Mouse (Mus musculus) olfactory bulb, adult 2 months (tissue): ENCODE data around the gene Tnip2. TPM values are rescaled to one million over a fixed set of nuclear protein-coding genes. Genes with fewer than 3 reads are reported as not detected.

ENCODE experiments used
- H3K27ac ChIP-seq: fragments of 200-500 bp; 2 replicates; pipeline ENCODE4 v1.5.1; 2012; ENCODE audit warnings: low read depth, low read length; ENCODE audit not compliant: insufficient read depth
- H3K4me1 ChIP-seq: fragments of 200-500 bp; 2 replicates; pipeline ENCODE4 v1.6.1; 2012; ENCODE audit warnings: low read length; ENCODE audit not compliant: control insufficient read depth, insufficient read depth
- H3K4me3 ChIP-seq: fragments of 200-500 bp; 2 replicates; pipeline ENCODE4 v1.5.1; 2012; ENCODE audit warnings: mild to moderate bottlenecking, low read depth, low read length, moderate library complexity; ENCODE audit not compliant: insufficient read depth
- CTCF ChIP-seq: fragments of 200-500 bp; IDR thresholded peaks from 2 replicates; pipeline ENCODE4 v1.5.1; 2012; ENCODE audit warnings: low read depth, mild to moderate bottlenecking, low read length, moderate library complexity; ENCODE audit not compliant: insufficient read depth
- POLR2A ChIP-seq: fragments of 200-500 bp; IDR thresholded peaks from 2 replicates; pipeline ENCODE4 v1.6.1; 2012; ENCODE audit warnings: mild to moderate bottlenecking, low read depth, low read length, moderate library complexity; ENCODE audit not compliant: insufficient read depth
- WGBS: fragments of 180-500 bp; shearing (Covaris S2); methylation state at CpG from one replicate; pipeline ENCODE4 v1.1.7; 2018; 5-methylcytosine and 5-hydroxymethylcytosine counted together
- polyA plus RNA-seq: library from polyadenylated mRNA; stranded (reverse); fragments of >200 nt; gene quantifications from 2 replicates; pipeline ENCODE4 v1.2.4, GENCODE M21; 2012; ENCODE audit warnings: low replicate concordance; ENCODE audit not compliant: missing spikeins, insufficient read depth, insufficient read length

Tnip2 gene
- polyA plus RNA-seq, 1 experiment = not detected

DNA sequence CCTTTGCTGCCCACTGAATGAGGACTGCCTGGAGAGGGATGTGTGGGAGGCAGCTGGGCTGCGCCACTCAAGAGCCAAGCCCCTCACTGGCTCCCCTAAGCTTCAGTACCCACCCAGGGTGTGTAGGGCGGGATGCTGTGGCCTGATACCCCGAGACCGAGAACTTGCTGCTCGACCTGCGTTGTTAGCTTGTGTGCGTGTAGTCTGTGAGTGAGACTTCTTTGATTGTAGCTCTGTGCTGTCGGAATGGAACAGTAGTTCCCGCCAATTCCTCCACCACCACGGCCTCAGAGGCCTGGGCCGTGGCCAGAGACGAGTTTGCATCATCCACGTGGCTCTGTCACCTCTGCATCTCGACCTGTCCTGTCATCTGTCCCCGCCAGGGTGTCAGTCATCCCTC, 28.1 kb downstream of the Tnip2 start:
- 92% methylated on average over 15 of the region's 15 CpGs for WGBS
- no peak for TF ChIP-seq CTCF
- TF ChIP-seq POLR2A = no peak

DNA sequence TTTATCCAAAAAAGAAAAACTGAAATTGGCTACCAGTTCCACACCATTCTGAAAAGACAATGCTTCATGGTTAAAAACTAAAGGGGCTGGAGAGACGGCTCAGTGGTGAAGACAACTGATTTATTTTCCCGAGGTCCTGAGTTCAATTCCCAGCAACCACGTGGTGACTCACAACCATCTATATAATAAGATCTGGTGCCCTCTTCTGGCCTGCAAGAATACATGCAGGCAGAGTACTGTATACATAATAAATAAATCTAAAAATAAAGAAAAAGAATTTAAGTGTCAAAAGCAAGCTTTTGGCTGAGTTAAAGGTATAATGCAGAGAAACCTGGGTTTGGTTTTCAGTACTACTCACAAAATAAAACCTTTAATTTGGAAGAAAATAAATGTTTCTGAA, 32.9 kb downstream of the Tnip2 start:
- H3K4me3 ChIP-seq = no peak overlapping the region
- peaks cover 4% of the 10 kb centered on the region; the same call in 1 of the 2 replicates for H3K4me1 ChIP-seq
- no peak overlapping the region for H3K27ac ChIP-seq
- TF ChIP-seq POLR2A (no peak), CTCF (no peak)
- 83% methylated on average over 3 of the region's 3 CpGs for WGBS

More for the DNA sequence above, 28.1 kb downstream of the Tnip2 start:
- H3K4me1 ChIP-seq = peaks cover 10% of the 10 kb centered on the region
- H3K27ac ChIP-seq = no peak overlapping the region
- no peak overlapping the region for H3K4me3 ChIP-seq

DNA sequence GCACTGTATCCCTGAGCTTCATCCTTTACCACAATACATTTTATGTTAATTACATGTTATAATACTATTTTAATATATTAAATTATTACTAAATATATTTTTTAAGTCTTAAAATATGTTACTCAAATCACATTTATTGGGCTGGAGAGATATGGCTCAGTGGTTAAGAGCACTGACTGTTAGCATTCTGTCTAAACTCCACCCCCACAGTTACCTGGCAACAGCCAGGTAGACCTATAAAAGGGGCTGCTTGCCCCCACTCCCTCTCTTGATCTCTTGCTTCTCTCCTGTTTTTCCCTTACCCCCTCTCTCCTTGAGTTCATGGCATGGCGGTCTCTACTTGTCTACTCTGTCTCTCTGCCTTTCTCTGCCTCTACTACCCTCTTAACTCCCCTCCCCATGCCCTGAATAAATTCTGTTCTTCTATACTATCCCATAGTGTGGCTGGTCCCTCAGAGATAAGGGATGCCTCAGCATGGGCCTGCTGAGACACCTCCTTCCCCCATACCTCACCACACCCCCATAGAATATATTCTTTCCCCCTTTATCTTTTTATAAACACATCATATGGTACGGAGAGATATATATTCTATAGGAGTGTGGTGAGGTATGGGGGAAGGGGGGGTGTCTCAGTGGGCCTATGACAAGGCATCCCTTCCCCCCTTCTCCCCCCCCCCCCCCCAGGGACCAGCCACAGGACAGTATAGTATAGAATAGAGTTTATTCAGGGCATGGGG, 45.6 kb downstream of the Tnip2 start:
- H3K27ac ChIP-seq = no peak overlapping the region
- WGBS = 98% methylated on average over 2 of the region's 2 CpGs
- TF ChIP-seq POLR2A (no peak), CTCF (no peak)

DNA sequence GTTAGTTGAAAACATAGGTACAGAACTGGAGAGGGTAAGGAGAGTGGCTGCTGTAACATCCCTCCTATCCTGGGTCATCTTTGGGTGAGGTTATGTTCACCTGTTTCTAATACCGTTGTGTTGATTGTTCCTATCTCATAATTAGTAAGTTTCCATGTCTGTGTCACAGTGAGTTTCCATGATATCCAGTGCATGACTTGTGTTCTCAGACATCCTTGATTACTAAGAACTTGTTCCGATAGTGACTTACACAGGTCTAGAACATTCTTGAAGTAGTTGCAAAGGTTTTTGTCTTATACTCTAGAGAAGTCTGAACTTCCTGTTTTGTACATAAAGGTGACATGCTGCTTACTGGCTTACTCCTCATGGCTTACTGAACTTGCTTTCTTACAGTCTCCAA, 47.1 kb downstream of the Tnip2 start:
- WGBS = 90% methylated on average over 2 of the region's 2 CpGs
- TF ChIP-seq CTCF (no peak), POLR2A (no peak)
- Histone ChIP-seq H3K4me1 (peaks cover 5% of the 10 kb centered on the region; the same call in 1 of the 2 replicates), H3K4me3 (no peak overlapping the region), H3K27ac (no peak overlapping the region)

More for the DNA sequence above, 45.6 kb downstream of the Tnip2 start:
- peaks cover 8% of the 10 kb centered on the region for H3K4me1 ChIP-seq
- no peak overlapping the region for H3K4me3 ChIP-seq

DNA sequence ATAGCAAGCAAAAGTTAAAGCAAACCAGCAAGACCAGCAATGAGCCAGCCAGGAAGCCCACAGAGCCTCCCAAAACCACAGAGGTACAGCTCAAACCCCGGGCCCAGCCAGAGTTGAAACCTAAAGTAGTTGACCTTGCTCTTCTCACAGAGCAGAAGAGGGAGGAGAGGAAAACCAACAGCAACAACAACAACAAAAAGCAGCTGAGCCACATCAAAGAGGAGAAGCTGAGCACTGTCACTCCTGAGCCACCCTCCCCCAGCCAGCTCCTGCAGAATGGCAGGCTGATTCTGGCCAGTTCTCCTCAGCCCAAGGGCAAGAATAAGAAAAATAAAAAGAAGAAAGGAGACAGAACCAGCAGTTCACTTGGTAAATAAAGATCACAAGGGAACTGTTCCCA, 47.7 kb downstream of the Tnip2 start:
- Histone ChIP-seq H3K4me1 (peaks cover 5% of the 10 kb centered on the region; the same call in 1 of the 2 replicates), H3K27ac (no peak overlapping the region), H3K4me3 (no peak overlapping the region)
- TF ChIP-seq POLR2A = no peak
- TF ChIP-seq CTCF = no peak
- WGBS = 100% methylated on average over 1 of the region's 1 CpGs

DNA sequence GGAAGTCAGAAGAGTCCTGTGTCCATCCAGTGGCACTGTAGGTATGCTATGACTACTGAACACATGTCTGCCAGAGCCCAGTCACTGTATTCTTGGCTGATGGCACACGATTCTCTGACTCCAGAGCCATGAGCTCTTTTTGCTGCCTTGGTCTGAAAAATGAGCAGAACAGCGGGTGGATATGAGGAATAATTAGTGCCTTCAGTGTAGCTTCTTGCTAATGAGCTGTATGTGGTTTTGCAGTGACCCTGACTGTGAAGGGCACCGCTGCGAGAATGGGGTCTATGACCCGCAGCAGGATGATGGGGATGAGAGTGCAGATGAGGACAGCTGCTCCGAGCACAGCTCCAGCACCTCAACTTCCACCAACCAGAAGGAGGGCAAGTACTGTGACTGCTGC, 52.0 kb downstream of the Tnip2 start:
- no peak overlapping the region for H3K27ac ChIP-seq
- no peak overlapping the region for H3K4me3 ChIP-seq
- TF ChIP-seq CTCF (no peak), POLR2A (no peak)
- WGBS = 81% methylated on average over 6 of the region's 6 CpGs
- peaks cover 5% of the 10 kb centered on the region; the same call in 1 of the 2 replicates for H3K4me1 ChIP-seq

DNA sequence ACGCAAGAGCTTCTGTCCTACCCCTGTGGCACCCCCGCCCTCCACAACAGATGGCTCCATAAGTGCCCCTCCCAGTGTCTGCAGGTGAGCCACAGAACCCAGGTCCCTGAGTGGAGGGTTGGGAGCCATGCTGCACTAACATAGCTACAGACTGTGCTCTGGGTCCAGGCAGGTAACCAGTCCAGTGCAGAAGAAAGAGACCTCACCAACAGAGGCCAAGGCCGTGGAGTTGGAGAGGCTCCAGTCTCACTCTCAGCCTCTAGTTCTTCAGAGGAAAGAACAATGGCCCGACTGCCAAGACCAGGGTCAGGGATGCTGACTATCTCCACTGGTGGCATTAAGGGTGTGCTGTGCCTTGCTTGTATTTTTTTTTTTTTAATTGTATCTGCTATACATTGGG, 52.5 kb downstream of the Tnip2 start:
- no peak for TF ChIP-seq CTCF
- no peak for TF ChIP-seq POLR2A
- H3K4me1 ChIP-seq = peaks cover 5% of the 10 kb centered on the region; the same call in 1 of the 2 replicates
- H3K4me3 ChIP-seq = no peak overlapping the region
- H3K27ac ChIP-seq = no peak overlapping the region
- 94% methylated on average over 4 of the region's 4 CpGs for WGBS

DNA sequence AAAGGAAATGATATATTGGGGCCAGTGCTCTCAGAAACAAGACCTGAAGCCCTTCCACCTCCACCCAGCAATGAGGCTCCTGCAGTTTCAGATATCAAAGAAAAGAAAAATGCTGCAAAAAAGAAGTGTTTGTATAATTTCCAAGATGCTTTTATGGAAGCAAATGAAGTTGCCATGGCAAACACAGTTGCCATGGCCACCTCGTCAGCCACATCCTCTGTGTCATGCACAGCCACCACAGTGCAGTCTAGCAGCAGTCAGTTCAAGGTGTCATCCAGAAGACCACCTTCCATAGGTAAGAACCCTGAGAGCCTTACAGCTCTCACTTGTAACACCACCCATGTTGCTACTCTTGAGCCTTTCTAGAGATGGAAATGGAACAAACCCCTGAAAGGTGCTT, 54.8 kb downstream of the Tnip2 start:
- Histone ChIP-seq H3K4me3 (no peak overlapping the region), H3K4me1 (no peaks in the 10 kb centered on the region), H3K27ac (no peak overlapping the region)
- WGBS = 69% methylated on average over 1 of the region's 1 CpGs
- TF ChIP-seq CTCF (no peak), POLR2A (no peak)

DNA sequence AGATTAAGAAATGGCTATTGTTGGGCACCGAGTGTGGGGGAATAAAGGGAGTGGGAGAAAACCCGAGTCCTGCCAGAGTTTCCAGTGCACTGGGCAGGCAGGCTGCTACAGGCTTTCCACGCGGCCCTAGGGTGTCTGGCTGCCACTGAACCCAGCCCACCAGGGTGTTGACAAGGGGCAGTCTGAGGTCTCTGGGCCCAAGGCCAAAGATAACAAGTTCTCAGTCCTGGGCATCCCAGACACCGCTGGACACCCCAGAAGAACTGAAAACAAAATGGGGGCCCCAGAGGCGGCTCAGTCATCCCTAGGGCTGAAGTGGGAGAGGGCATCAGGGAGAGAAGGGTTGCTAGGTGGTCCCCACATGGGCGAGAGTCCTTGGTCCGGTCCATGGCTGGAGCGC, 67.6 kb downstream of the Tnip2 start:
- Histone ChIP-seq H3K4me1 (no peaks in the 10 kb centered on the region), H3K4me3 (no peak overlapping the region), H3K27ac (no peak overlapping the region)
- TF ChIP-seq CTCF (no peak), POLR2A (no peak)
- WGBS = 71% methylated on average over 9 of the region's 9 CpGs

Other genes starting within 250 kb of the Tnip2 start
- not detected in 2 replicates for gene Zfyve28, start 225.5 kb downstream of the Tnip2 start, polyA plus RNA-seq
- gene Cfap99, start 225.4 kb downstream of the Tnip2 start, polyA plus RNA-seq = not detected in 2 replicates
- gene Rnf4, start 177.7 kb downstream of the Tnip2 start, polyA plus RNA-seq = 159 TPM in 1 of 2 replicates, not detected in the other
- not detected in 2 replicates for gene Fam193a, start 144.1 kb downstream of the Tnip2 start, polyA plus RNA-seq
- gene Sh3bp2, start 11.8 kb upstream of the Tnip2 start, polyA plus RNA-seq = not detected in 2 replicates
- 584 and 674 TPM in 2 replicates for gene Add1, start 59.7 kb upstream of the Tnip2 start, polyA plus RNA-seq
- not detected in 2 replicates for gene Mfsd10, start 123.2 kb upstream of the Tnip2 start, polyA plus RNA-seq
- gene Nop14, start 146.2 kb upstream of the Tnip2 start, polyA plus RNA-seq = not detected in 2 replicates
- not detected in 2 replicates for gene Grk4, start 146.4 kb upstream of the Tnip2 start, polyA plus RNA-seq
- 45.7 TPM in 1 of 2 replicates, not detected in the other for gene Htt, start 247.7 kb upstream of the Tnip2 start, polyA plus RNA-seq